Mouse (Mus musculus) spleen, adult 2 months (tissue): ENCODE results near the gene B3galt5. TPM values are rescaled to one million over a fixed set of nuclear protein-coding genes. Genes with fewer than 3 reads are reported as not detected.

ENCODE experiments used
- DNase-seq, 2 experiments: peaks; one replicate each; pipeline versions ENCODE4 v3.0.0 to v3.0.0-alpha.2; 2012 to 2021; ENCODE audit warnings: low spot score in 2 of 2, low read depth in 1 of 2
- H3K27ac ChIP-seq: fragments of 200-500 bp; 2 replicates; pipeline ENCODE4 v1.5.1; 2012; ENCODE audit warnings: low read length, inconsistent platforms; ENCODE audit not compliant: insufficient read depth
- H3K27me3 ChIP-seq: fragments of 200-500 bp; 2 replicates; pipeline ENCODE4 v1.6.1; 2012; ENCODE audit warnings: mild to moderate bottlenecking, moderate library complexity, low read length, inconsistent platforms; ENCODE audit not compliant: control insufficient read depth, insufficient read depth
- H3K36me3 ChIP-seq: fragments of 200-500 bp; 2 replicates; pipeline ENCODE4 v1.6.1; 2012; ENCODE audit warnings: mild to moderate bottlenecking, low read length, inconsistent platforms; ENCODE audit not compliant: control insufficient read depth, insufficient read depth
- H3K4me1 ChIP-seq: fragments of 200-500 bp; 2 replicates; pipeline ENCODE4 v1.6.1; 2011; ENCODE audit warnings: inconsistent platforms; ENCODE audit not compliant: control insufficient read depth, insufficient read depth, insufficient read length
- H3K4me3 ChIP-seq: fragments of 200-500 bp; 2 replicates; pipeline ENCODE4 v1.5.1; 2011; ENCODE audit warnings: mild to moderate bottlenecking, inconsistent platforms; ENCODE audit not compliant: insufficient read depth, insufficient read length; ENCODE audit errors: extremely low read depth
- CTCF ChIP-seq: fragments of 200-500 bp; IDR thresholded peaks from 2 replicates; pipeline ENCODE4 v1.5.1; 2011; ENCODE audit warnings: mild to moderate bottlenecking, inconsistent platforms; ENCODE audit not compliant: insufficient read depth, insufficient read length, insufficient replicate concordance; ENCODE audit errors: extremely low read depth
- POLR2A ChIP-seq: fragments of 200-500 bp; IDR thresholded peaks from 2 replicates; pipeline ENCODE4 v1.6.1; 2011; ENCODE audit warnings: low read depth, low read length, inconsistent platforms
- whole genome bisulfite sequencing: fragments of 180-500 bp; shearing (Covaris S2); methylation state at CpG from one replicate; pipeline ENCODE4 v1.1.7; 2018; 5-methylcytosine and 5-hydroxymethylcytosine counted together
- polyA plus RNA-seq: library from polyadenylated mRNA; depleted of rRNA; stranded (reverse); fragments of >200 nt; gene quantifications from 2 replicates; pipeline ENCODE4 v1.2.3, GENCODE M21; 2012

Gene B3galt5
- polyA plus RNA-seq, 1 experiment, result 0.13 TPM

- H3K4me1 ChIP-seq, result no peaks in the 10 kb centered on the region; the same call in 1 of the 2 replicates
- DNase-seq, result no peak
- H3K36me3 ChIP-seq, result no peaks in the 10 kb centered on the region
- TF ChIP-seq CTCF (no peak), POLR2A (no peak)
- 91% methylated on average over 9 of the region's 9 CpGs for WGBS
- H3K27me3 ChIP-seq, result 0 out of 2 replicates have a peak, but pooled peaks cover 1% of the 10 kb centered on the region
- no peak overlapping the region for H3K27ac ChIP-seq
- no peak overlapping the region for H3K4me3 ChIP-seq
Measured at GRCm38 (mm10) chr16:96282566-96282965, 47.0 kb downstream of the B3galt5 start.

DNA sequence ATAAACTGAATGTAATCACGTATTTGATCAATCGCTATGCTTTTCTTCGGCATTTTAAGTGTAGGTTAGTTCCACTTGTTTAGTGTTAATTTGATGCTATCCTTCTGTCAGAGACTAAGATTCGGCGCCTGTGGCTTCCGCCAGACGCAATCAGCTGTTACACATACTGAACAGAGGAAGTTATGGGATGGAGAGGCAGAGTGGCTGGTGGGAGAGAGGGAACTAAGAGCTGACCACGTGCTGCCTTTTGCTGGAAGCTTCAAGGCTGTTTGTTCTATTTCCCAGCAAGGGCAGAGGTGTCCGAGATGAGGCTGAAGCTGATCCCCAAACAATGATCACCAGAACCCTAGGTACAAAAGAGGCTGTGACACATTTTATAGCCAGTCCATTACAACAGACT is 56.3 kb downstream of the B3galt5 start:
- no peak overlapping the region for H3K4me3 ChIP-seq
- H3K36me3 ChIP-seq, result no peaks in the 10 kb centered on the region
- TF ChIP-seq POLR2A (no peak), CTCF (no peak)
- no peak for DNase-seq
- no peaks in the 10 kb centered on the region for H3K4me1 ChIP-seq
- no peak overlapping the region for H3K27ac ChIP-seq
- 28% methylated on average over 9 of the region's 9 CpGs for WGBS
- H3K27me3 ChIP-seq, result no peaks in the 10 kb centered on the region

- DNase-seq, result no peak
- Histone ChIP-seq H3K4me3 (no peak overlapping the region), H3K27me3 (no peaks in the 10 kb centered on the region), H3K27ac (no peak overlapping the region), H3K4me1 (no peaks in the 10 kb centered on the region), H3K36me3 (no peaks in the 10 kb centered on the region)
- TF ChIP-seq CTCF, result no peak
- TF ChIP-seq POLR2A, result no peak
- 47% methylated on average over 15 of the region's 15 CpGs for WGBS
Measured at GRCm38 (mm10) chr16:96292530-96293173, 57.1 kb downstream of the B3galt5 start.

GRCm38 (mm10) chr16:96298075-96298474 is 62.5 kb downstream of the B3galt5 start:
- H3K4me1 ChIP-seq, result no peaks in the 10 kb centered on the region
- TF ChIP-seq POLR2A (no peak), CTCF (no peak)
- no peak overlapping the region for H3K4me3 ChIP-seq
- DNase-seq, result no peak
- H3K27ac ChIP-seq, result no peak overlapping the region
- no peaks in the 10 kb centered on the region for H3K36me3 ChIP-seq
- H3K27me3 ChIP-seq, result no peaks in the 10 kb centered on the region

- WGBS, result 60% methylated on average over 3 of the region's 3 CpGs
- H3K36me3 ChIP-seq, result no peaks in the 10 kb centered on the region
- H3K27ac ChIP-seq, result no peak overlapping the region
- no peak for DNase-seq
- H3K4me1 ChIP-seq, result no peaks in the 10 kb centered on the region
- TF ChIP-seq CTCF, result no peak
- no peaks in the 10 kb centered on the region for H3K27me3 ChIP-seq
- H3K4me3 ChIP-seq, result no peak overlapping the region
Measured at GRCm38 (mm10) chr16:96298574-96298973, 63.0 kb downstream of the B3galt5 start.

- TF ChIP-seq CTCF, result no peak
- TF ChIP-seq POLR2A, result no peak
- no peaks in the 10 kb centered on the region for H3K27me3 ChIP-seq
- DNase-seq, result no peak
- H3K4me3 ChIP-seq, result no peak overlapping the region
- H3K27ac ChIP-seq, result no peak overlapping the region
- whole genome bisulfite sequencing, result 80% methylated on average over 4 of the region's 4 CpGs
- no peaks in the 10 kb centered on the region for H3K4me1 ChIP-seq
- H3K36me3 ChIP-seq, result no peaks in the 10 kb centered on the region
Measured at GRCm38 (mm10) chr16:96303356-96303755, 67.8 kb downstream of the B3galt5 start.

- no peak for TF ChIP-seq CTCF
- TF ChIP-seq POLR2A, result no peak
- no peaks in the 10 kb centered on the region for H3K4me1 ChIP-seq
- no peak overlapping the region for H3K4me3 ChIP-seq
- no peak overlapping the region for H3K27ac ChIP-seq
- H3K36me3 ChIP-seq, result no peaks in the 10 kb centered on the region
- H3K27me3 ChIP-seq, result no peaks in the 10 kb centered on the region
- no peak for DNase-seq
Measured at GRCm38 (mm10) chr16:96304438-96304837, 68.8 kb downstream of the B3galt5 start.

GRCm38 (mm10) chr16:96306905-96307304 is 71.3 kb downstream of the B3galt5 start:
- Histone ChIP-seq H3K36me3 (no peaks in the 10 kb centered on the region), H3K4me3 (no peak overlapping the region), H3K4me1 (no peaks in the 10 kb centered on the region), H3K27me3 (no peaks in the 10 kb centered on the region), H3K27ac (no peak overlapping the region)
- WGBS, result 13% methylated on average over 4 of the region's 4 CpGs
- TF ChIP-seq CTCF, result no peak
- DNase-seq, result no peak
